Mouse (Mus musculus) left cerebral cortex, postnatal 14 days (tissue): ENCODE data around the gene Gm20431. TPM values are rescaled to one million over a fixed set of nuclear protein-coding genes. Genes with fewer than 3 reads are reported as not detected.
A peak's percentile ranks its signal among the peaks of the same experiment; 100 is the strongest.
"Not testable (repeated sequence)": the region's sequence is repeated elsewhere in the genome, so short reads cannot be mapped to it uniquely, and the experiment has no call there.

Source experiments
- DNase-seq, 2 experiments: peaks; one replicate each; pipeline ENCODE4 v3.0.0; 2021 to 2022; ENCODE audit warnings: low spot score in 2 of 2, mixed read lengths in 1 of 2
- intact Hi-C: fragments of 180-260 bp; cut with DNase I; formaldehyde crosslinking; loops from one replicate; pipeline ENCODE4 v1.15.1; 2025
- total RNA-seq, 2 experiments: library from RNA; stranded (reverse); gene quantifications; 2 replicates each; pipeline ENCODE4 v1.2.3; 2021

The Gm20431 gene
- total RNA-seq, 2 experiments from 2014 or later, result 63.3 to 65.1 TPM

GRCm38 (mm10) chr2:167613335-167613734 is 48.0 kb downstream of the Gm20431 start:
- DNase-seq, intact Hi-C loops: not testable (repeated sequence)

GRCm38 (mm10) chr2:167612122-167612521 is 49.2 kb downstream of the Gm20431 start:
- intact Hi-C loops, result no loop called here
- no peak for DNase-seq

GRCm38 (mm10) chr2:167611287-167611686 is 50.0 kb downstream of the Gm20431 start:
- intact Hi-C loops, result no loop called here
- DNase-seq, result no peak

- no peak for DNase-seq
- intact Hi-C loops, result no loop called here
Measured at GRCm38 (mm10) chr2:167606745-167607123, 54.6 kb downstream of the Gm20431 start.

GRCm38 (mm10) chr2:167605817-167606744 is 55.2 kb downstream of the Gm20431 start:
- intact Hi-C loops, result loop anchor here (1.0 kb wide), 1 partner anchor 69 kb away; no protein-coding TSS in a partner anchor
- DNase-seq, result no peak

- intact Hi-C loops, result loop anchor here (1.0 kb wide), 1 partner anchor 68 kb away; no protein-coding TSS in a partner anchor
- DNase-seq, result peak; percentile 88 to 92
Measured at GRCm38 (mm10) chr2:167605178-167605794, 56.0 kb downstream of the Gm20431 start.

GRCm38 (mm10) chr2:167602978-167603377 is 58.3 kb downstream of the Gm20431 start:
- no peak for DNase-seq
- intact Hi-C loops, result no loop called here

GRCm38 (mm10) chr2:167602364-167602763 is 58.9 kb downstream of the Gm20431 start:
- DNase-seq, result no peak
- intact Hi-C loops, result no loop called here

GRCm38 (mm10) chr2:167600481-167600995 is 60.8 kb downstream of the Gm20431 start:
- DNase-seq, result no peak
- intact Hi-C loops, result no loop called here

GRCm38 (mm10) chr2:167599917-167600316 is 61.4 kb downstream of the Gm20431 start:
- no peak for DNase-seq
- intact Hi-C loops, result no loop called here

- no peak for DNase-seq
- intact Hi-C loops, result no loop called here
Measured at GRCm38 (mm10) chr2:167599195-167599594, 62.1 kb downstream of the Gm20431 start.

- intact Hi-C loops, result no loop called here
- no peak for DNase-seq
Measured at GRCm38 (mm10) chr2:167597492-167598186, 63.7 kb downstream of the Gm20431 start.

GRCm38 (mm10) chr2:167596726-167597491 is 64.4 kb downstream of the Gm20431 start:
- DNase-seq, result no peak
- intact Hi-C loops, result no loop called here

GRCm38 (mm10) chr2:167596262-167596661 is 65.0 kb downstream of the Gm20431 start:
- intact Hi-C loops, result no loop called here
- no peak for DNase-seq

GRCm38 (mm10) chr2:167595761-167596171 is 65.5 kb downstream of the Gm20431 start:
- no peak for DNase-seq
- intact Hi-C loops, result no loop called here

GRCm38 (mm10) chr2:167594444-167594934 is 66.8 kb downstream of the Gm20431 start:
- peak; percentile 70 to 85 for DNase-seq
- intact Hi-C loops, result no loop called here

- DNase-seq, result no peak
- intact Hi-C loops, result no loop called here
Measured at GRCm38 (mm10) chr2:167593551-167594250, 67.6 kb downstream of the Gm20431 start.
